Mouse (Mus musculus): Measurements from ENCODE around the gene Slc35d1.

DNA sequence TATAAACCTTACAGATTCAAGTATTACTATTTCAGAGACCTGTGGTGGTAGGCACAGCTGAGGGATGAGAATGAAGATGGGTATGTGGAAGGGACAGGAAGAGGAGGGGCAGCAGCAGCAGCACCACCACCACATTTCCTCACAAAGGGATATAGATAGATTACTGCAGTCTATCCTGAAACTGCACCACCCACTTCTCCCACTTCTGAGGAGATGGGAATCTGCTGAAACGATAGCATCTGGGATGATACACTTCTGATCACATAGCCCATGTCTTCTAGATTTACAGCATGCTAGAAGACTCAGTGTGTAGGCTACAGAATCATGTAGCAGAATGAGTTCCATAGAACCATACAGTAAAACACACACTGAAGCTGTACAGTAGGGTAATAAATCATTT, 37.3 kb downstream of the Slc35d1 start:
- no peak for TF ChIP-seq GATA1 (IDR thresholded peaks at IDR 0.05; ENCODE audit: low read length)
- no peak for TF ChIP-seq TAL1 (IDR thresholded peaks at IDR 0.05; ENCODE audit: low read length)

Measured in erythroblast, embryonic 14.5 days (primary cell).